Mouse (Mus musculus) right cerebral cortex, postnatal 36 days (tissue): ENCODE measurements around the gene Ebf4.
"Not testable (repeated sequence)": the region's sequence is repeated elsewhere in the genome, so short reads cannot be mapped to it uniquely, and the experiment has no call there.

Source experiments
- DNase-seq, 2 experiments: peaks; one replicate each; pipeline ENCODE4 v3.0.0; 2022; ENCODE audit warnings: low spot score in 2 of 2, mixed read lengths in 1 of 2

Gene Ebf4

GRCm38 (mm10) chr2:130295331-130296133 is 563 bp downstream of the Ebf4 start:
- DNase-seq: peak in 1 of 2 experiments; percentile 37

GRCm38 (mm10) chr2:130296134-130296745 is 1.3 kb downstream of the Ebf4 start:
- no peak for DNase-seq

DNA sequence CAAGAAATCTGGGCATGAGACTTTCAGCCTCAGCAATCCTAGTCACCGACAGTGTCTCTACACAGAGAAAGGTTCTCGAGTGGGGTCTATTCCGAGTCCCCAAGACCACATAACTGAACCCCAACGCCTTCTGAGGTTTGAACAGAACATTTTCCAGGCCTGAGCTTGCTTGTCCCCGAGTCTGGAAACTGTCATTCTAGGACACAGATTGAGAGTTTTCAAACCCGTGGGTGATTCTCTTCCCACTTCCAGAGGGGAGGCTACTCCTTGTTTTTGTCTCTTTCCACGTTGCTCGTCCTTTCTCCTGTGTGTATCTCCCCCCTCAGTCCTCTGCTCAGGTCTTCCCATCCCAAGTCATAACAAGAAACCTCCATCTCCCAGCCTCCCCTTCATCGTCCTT is 2.6 kb downstream of the Ebf4 start:
- no peak for DNase-seq

DNA sequence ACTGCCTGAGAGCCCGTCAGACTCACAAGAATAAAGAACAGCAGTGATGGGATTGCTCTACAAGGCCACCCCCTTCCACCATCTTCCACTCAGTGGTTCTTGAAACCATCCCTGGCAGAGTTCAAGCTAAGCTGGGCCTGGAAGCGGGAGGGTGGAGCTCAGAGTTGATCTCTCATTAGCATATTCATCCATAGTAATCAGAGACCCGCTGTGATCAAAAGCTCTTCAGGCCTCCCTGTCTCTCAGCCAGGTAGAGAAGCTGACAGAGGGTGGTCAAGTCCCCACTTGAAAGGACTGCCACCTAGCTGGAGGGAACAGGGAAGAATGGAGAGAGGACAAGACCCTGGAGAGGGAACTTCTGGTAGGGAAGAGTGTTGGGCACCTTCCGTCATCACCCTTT is 8.0 kb downstream of the Ebf4 start:
- DNase-seq: no peak

DNA sequence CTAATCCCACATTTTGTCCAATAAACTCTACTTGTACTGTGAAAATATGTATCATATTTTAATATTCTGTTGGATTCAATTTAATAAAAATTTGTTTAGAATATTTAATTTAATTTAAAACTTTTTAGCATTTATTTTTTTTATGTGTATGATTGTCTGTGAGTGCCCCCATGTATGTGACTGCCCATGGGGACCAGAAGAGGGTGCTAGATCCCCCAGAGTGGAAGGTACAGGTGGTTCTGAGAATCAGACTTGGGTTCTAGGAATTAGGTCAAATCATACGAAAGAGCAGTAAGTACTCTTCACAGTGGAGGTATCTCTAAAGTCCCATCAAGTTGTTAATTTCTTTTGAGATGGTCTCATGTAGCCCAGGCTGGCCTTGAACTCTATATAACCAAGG is 32.1 kb downstream of the Ebf4 start:
- DNase-seq: no peak

DNA sequence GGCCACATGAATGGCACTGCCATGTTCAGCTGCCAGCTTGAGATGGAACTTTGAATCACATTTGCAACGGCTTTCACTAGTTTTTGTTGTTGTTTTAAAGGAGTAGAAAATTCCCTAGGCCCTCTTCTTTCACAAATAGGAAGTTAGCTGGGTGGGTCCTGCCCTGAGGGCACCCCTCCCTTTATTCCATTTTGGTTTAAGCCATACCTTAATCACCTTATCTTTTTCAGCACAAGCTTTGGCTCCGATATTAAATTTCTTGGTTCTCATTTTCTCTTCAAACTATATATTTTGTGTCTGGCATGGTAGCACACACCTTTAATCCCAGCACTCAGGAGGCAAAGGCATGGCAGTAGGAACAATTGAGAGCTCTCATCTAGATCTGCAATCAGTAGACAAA is 34.5 kb downstream of the Ebf4 start:
- DNase-seq: no peak

DNA sequence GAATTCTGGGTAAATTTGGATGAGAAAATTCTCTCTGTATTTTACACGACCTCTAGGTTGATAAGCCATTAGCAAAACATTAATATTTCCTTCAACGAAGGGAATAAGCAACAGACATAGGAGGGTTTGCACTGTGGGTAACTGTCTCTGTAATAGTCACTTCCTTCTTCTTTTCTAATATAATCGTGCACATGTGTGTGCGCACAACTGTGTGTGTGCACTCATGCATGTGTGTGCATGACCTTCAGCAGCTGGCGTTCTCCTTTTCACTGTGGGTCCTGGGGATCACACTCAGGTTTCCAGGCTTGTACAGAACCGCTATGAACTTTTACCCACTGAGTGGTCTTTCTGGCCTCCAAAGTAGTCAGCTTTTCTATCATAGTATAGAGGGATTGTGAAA is 40.1 kb downstream of the Ebf4 start:
- DNase-seq: no peak

GRCm38 (mm10) chr2:130340464-130341219 is 45.7 kb downstream of the Ebf4 start:
- DNase-seq: no peak

DNA sequence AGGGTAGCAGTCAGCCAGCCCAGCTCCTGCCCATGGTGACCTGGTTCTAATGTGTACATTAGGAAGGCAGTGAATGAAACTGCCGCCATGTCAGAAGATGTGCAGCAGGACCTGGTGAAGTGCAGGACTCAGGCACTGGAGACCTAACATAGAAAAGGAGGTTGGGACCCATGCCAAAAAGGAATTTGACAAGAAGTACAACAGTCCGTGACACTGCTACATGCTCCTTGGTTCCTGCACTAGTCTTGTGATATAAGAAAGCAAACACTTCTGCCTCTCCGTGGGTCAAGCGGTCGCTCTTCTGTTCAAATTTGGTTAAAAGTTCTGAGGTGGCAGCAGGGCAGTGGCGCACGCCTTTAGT is 46.2 kb downstream of the Ebf4 start:
- DNase-seq: no peak

DNA sequence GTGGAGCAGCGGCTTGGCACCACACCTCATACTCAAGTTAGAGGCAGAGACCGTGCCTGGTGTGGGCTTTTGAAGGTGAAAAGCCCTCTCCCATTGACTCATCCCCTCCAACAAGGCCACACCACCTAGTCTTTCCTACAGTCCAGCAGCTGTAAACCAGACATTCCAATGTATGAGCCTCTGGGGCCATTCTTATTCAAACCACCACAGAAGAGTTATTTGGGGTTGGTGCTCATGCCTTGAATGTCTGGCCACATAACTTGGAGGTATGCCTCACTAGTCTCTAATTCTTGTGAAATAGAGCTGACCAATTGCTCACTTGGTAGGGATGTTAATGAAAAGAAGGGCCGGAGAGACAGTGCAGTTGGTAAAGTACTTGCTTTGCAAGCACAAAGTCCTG is 55.4 kb downstream of the Ebf4 start:
- DNase-seq: no peak

- DNase-seq: no peak
Measured at GRCm38 (mm10) chr2:130351758-130352339, 56.9 kb downstream of the Ebf4 start.

DNA sequence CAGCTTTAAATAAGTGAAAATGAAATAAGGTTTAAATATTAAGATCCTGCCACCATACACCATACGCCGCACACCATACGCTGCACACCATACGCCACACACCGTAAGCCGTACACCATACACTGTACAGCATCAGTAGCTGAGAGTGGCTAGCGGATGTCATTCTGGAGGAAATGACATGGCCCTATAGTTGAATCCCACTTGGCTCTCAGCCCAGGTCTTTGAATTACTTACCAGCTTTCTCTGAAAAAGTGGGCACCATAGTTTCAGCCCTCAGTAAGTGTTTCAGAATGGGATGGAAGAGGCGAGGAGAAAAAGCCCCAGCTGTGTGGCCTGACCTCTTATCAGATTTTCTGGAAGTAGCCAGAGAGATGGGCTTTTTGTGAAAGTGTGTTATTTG is 58.4 kb downstream of the Ebf4 start:
- no peak for DNase-seq

DNA sequence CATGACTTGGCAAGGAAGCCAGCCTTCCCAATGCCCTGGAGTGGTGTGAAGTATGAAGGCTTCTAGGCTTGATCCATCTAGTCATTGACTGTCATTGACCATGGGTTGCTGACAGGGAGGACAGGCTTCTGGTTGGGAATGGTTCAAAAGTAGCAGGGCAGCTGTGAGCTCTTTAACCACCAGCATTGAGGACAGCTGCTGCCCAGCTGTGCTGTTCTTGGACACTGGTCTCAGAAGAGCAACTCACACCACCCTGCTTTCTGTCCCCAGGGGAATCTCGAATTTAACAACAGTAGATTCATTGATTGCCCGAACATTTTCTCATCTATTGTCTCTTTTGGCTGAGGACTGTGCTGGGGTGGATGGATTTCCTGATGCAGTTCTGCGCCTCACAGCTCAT is 58.9 kb downstream of the Ebf4 start:
- DNase-seq: no peak

- no peak for DNase-seq
Measured at GRCm38 (mm10) chr2:130357551-130357950, 62.6 kb downstream of the Ebf4 start.

GRCm38 (mm10) chr2:130358852-130359251 is 63.9 kb downstream of the Ebf4 start:
- DNase-seq: no peak

DNA sequence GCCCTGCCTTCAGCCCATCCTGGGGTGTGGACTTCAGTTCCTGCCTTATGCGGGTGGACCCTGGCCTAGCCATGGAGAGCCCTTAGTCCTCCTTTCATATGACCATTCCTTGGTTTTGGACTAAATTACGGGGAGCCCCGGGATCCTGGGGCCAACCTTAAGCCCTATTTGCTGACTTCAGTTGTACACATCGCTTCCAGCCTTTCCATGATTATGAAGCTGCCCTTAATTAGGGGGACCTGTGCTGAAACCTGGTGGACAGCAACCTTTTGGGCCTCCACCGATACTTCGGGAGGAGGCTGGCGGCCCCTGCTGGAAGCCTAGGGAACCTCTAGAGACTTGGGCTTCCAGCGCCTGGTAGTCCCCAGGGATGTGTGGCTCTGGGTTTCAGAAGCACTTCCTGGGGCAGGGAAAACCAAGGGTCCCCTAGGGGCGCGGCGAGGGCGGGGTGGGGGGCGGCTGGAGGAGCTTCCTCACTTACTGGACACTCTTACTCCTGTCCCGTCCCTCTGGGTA is 67.6 kb downstream of the Ebf4 start:
- DNase-seq: no peak

GRCm38 (mm10) chr2:130365211-130366094 is 70.5 kb downstream of the Ebf4 start:
- no peak for DNase-seq

DNA sequence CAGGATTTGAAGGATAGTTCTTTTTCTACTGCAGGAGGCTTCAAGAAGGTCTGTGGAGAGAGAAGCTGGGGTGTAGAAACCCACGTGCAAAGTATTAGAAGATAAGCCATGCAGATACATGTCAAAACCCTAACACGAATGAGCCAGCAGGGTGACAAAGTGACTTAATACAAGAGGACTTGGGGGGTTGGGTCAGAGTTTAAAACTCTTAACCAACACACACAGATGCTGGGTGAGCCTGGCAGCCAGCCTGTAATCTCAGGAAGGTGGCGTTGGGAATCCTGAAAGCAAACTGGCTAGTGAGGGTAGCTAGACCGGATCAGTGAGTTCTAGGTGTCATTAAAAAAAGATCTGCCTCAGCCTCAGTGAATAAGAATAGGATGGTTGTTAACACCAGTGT is 72.4 kb downstream of the Ebf4 start:
- no peak for DNase-seq

- DNase-seq: not testable (repeated sequence)
Measured at GRCm38 (mm10) chr2:130373026-130373425, 78.1 kb downstream of the Ebf4 start.

- no peak for DNase-seq
Measured at GRCm38 (mm10) chr2:130374951-130375350, 80.0 kb downstream of the Ebf4 start.

DNA sequence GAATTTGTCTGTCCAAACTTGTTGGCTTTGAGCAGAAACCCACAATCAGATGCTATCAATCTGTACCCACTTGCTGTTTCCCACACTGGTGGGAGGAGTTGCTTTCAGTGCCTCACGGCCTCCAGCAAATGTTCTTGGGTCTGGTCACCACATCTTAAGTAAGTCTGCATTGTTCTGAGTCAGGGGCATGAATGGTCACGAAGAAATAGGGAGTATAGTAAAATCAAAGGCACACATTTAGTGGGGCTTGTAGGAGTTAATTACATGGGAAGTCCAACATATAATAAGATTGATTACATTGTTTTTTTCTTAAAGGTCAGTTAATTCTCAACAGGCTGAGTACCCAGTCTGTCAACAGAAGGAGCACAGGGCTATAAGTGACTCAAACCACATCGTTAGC is 88.2 kb downstream of the Ebf4 start:
- DNase-seq: no peak
